Mouse (Mus musculus) olfactory bulb, adult 2 months (tissue): ENCODE results near the gene Tnfrsf18.

Source experiments
- CTCF ChIP-seq: fragments of 200-500 bp; IDR thresholded peaks from 2 replicates; pipeline ENCODE4 v1.5.1; 2012; ENCODE audit warnings: low read depth, mild to moderate bottlenecking, low read length, moderate library complexity; ENCODE audit not compliant: insufficient read depth
- POLR2A ChIP-seq: fragments of 200-500 bp; IDR thresholded peaks from 2 replicates; pipeline ENCODE4 v1.6.1; 2012; ENCODE audit warnings: mild to moderate bottlenecking, low read depth, low read length, moderate library complexity; ENCODE audit not compliant: insufficient read depth

DNA sequence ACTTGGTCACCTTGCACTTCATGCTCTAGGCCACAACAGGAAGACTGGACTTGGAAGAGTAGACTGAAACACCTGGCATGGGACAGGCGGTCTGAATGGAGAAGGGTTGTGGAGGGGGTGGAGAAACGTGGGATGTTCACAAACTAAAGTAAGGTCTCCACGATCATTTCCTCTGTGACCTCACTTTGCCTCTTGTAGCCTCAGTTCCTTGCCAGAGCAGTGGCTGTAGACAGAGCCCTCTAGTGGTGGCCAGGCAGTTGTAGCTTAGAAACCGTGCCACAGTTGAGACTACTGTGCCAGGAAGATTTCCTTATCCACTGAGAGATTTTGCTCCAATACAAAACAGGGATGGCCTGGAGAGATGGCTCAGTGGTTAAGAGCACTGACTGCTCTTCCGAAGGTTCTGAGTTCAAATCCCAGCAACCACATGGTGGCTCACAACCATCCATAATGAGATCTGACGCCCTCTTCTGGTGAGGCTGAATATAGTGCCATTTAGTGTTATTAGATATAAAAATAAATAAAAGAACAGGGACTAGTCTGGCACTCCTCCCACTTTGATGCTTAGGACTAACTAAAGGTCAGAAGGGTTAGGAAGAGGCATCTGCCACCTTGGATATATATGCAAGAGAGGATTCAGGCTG is 7.6 kb downstream of the Tnfrsf18 start:
- TF ChIP-seq CTCF (no peak), POLR2A (no peak)
